Mouse (Mus musculus) bone marrow, adult 2 months (tissue): ENCODE data around the gene 2200002D01Rik. TPM values are rescaled to one million over a fixed set of nuclear protein-coding genes. Genes with fewer than 3 reads are reported as not detected.

Experiments used
- H3K27ac ChIP-seq: fragments of 200-500 bp; 2 replicates; pipeline ENCODE4 v1.5.1; 2012; ENCODE audit warnings: low read depth, mild to moderate bottlenecking, control low read depth, inconsistent platforms, low read length; ENCODE audit not compliant: control insufficient read depth, poor library complexity, insufficient read depth
- H3K4me1 ChIP-seq: fragments of 200-500 bp; 2 replicates; pipeline ENCODE4 v1.6.1; 2011; ENCODE audit warnings: low read length; ENCODE audit not compliant: control insufficient read depth, insufficient read depth
- H3K4me3 ChIP-seq: fragments of 200-500 bp; replicated peaks from 2 replicates; pipeline ENCODE3; 2011; ENCODE audit warnings: mild to moderate bottlenecking, low read depth, low read length, control low read depth; ENCODE audit not compliant: control insufficient read depth
- CTCF ChIP-seq: fragments of 200-500 bp; IDR thresholded peaks from 2 replicates; pipeline ENCODE4 v1.5.1; 2011; ENCODE audit warnings: low read length, control low read depth; ENCODE audit not compliant: control insufficient read depth, insufficient read depth
- POLR2A ChIP-seq: fragments of 200-500 bp; IDR thresholded peaks from 2 replicates; pipeline ENCODE4 v1.6.1; 2011; ENCODE audit warnings: low read depth, mild to moderate bottlenecking, control low read depth, low read length, borderline replicate concordance; ENCODE audit not compliant: control insufficient read depth
- WGBS: fragments of 180-500 bp; shearing (Covaris S2); methylation state at CpG from one replicate; pipeline ENCODE4 v1.1.7; 2018; 5-methylcytosine and 5-hydroxymethylcytosine counted together
- polyA plus RNA-seq: library from polyadenylated mRNA; stranded (reverse); fragments of >200 nt; gene quantifications from 2 replicates; pipeline ENCODE4 v1.2.4, GENCODE M21; 2011; ENCODE audit warnings: low replicate concordance; ENCODE audit not compliant: missing spikeins, insufficient read depth, insufficient read length

2200002D01Rik gene
- 15.6 and 18.7 TPM in 2 replicates for polyA plus RNA-seq

- Histone ChIP-seq H3K4me1 (no peaks in the 10 kb centered on the region), H3K27ac (no peak within 1 kb of the TSS; the same call in 1 of the 2 replicates), H3K4me3 (peak within 1 kb of the TSS; percentile 19)
- TF ChIP-seq CTCF (no peak), POLR2A (no peak)
- 38% methylated on average over 20 of the region's 20 CpGs for WGBS
Measured at GRCm38 (mm10) chr7:29248261-29248841, at the start of gene 2200002D01Rik. 2200002D01Rik (minus strand) TSS chr7:29248466.

DNA sequence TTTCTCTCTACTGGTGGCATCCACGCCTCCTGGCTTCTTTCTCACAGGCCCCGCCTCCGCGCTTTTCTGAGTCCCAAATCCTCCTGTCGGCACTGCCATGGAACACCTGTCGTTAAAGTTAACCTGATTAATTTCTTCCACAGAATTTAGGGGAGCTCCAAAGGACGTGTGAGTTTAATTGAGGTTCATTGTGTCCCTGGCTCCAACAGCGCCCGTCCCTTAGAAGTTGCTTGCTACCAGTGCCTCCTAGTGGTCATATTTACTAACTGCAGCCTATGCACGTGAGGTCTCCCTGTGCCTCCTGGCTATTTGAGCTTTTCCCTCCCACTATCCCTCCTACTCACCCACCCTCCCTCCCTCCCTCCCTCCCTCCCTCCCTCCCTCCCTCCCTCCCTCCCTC is 48.7 kb upstream of the 2200002D01Rik start:
- TF ChIP-seq POLR2A = no peak
- peak; percentile 86 for TF ChIP-seq CTCF
- Histone ChIP-seq H3K27ac (no peak overlapping the region), H3K4me3 (no peak overlapping the region), H3K4me1 (no peaks in the 10 kb centered on the region)
- 20% methylated on average over 10 of the region's 10 CpGs for WGBS

GRCm38 (mm10) chr7:29295861-29296647 is 47.8 kb upstream of the 2200002D01Rik start:
- 79% methylated on average over 24 of the region's 24 CpGs for WGBS
- no peaks in the 10 kb centered on the region for H3K4me1 ChIP-seq
- no peak overlapping the region for H3K4me3 ChIP-seq
- TF ChIP-seq CTCF = no peak
- no peak for TF ChIP-seq POLR2A
- no peak overlapping the region for H3K27ac ChIP-seq

- Histone ChIP-seq H3K27ac (no peak overlapping the region), H3K4me1 (no peaks in the 10 kb centered on the region), H3K4me3 (no peak overlapping the region)
- TF ChIP-seq CTCF (no peak), POLR2A (no peak)
- 47% methylated on average over 13 of the region's 13 CpGs for WGBS
Measured at GRCm38 (mm10) chr7:29294111-29294761, 46.0 kb upstream of the 2200002D01Rik start.

GRCm38 (mm10) chr7:29293131-29294065 is 45.1 kb upstream of the 2200002D01Rik start:
- no peak for TF ChIP-seq POLR2A
- H3K4me1 ChIP-seq = no peaks in the 10 kb centered on the region
- H3K4me3 ChIP-seq = no peak overlapping the region
- 75% methylated on average over 19 of the region's 19 CpGs for WGBS
- H3K27ac ChIP-seq = no peak overlapping the region

- WGBS = 50% methylated on average over 8 of the region's 8 CpGs
- Histone ChIP-seq H3K27ac (no peak overlapping the region), H3K4me1 (no peaks in the 10 kb centered on the region), H3K4me3 (no peak overlapping the region)
- TF ChIP-seq CTCF = no peak
- TF ChIP-seq POLR2A = no peak
Measured at GRCm38 (mm10) chr7:29292458-29293098, 44.3 kb upstream of the 2200002D01Rik start.

- Histone ChIP-seq H3K27ac (no peak overlapping the region), H3K4me3 (no peak overlapping the region), H3K4me1 (no peaks in the 10 kb centered on the region)
- 60% methylated on average over 7 of the region's 7 CpGs for WGBS
- TF ChIP-seq POLR2A (no peak), CTCF (no peak)
Measured at GRCm38 (mm10) chr7:29291616-29292457, 43.6 kb upstream of the 2200002D01Rik start.
